Mouse (Mus musculus): ENCODE measurements around the gene Atg7.

GRCm38 (mm10) chr6:114656826-114657600, 14.1 kb downstream of the Atg7 start:
- TF ChIP-seq CHD2 (IDR thresholded peaks at IDR 0.05; ENCODE audit: low read depth, low read length) (no peak), MAFK (IDR thresholded peaks at IDR 0.05; ENCODE audit: insufficient read depth, low read depth, low read length) (no peak)
